Mouse (Mus musculus) frontal cortex, postnatal 14 days (tissue): ENCODE results near the gene Aqr.

Experiments used
- DNase-seq, 2 experiments: peaks; one replicate each; pipeline ENCODE4 v3.0.0; 2022; ENCODE audit warnings: low spot score in 2 of 2

The Aqr gene

DNA sequence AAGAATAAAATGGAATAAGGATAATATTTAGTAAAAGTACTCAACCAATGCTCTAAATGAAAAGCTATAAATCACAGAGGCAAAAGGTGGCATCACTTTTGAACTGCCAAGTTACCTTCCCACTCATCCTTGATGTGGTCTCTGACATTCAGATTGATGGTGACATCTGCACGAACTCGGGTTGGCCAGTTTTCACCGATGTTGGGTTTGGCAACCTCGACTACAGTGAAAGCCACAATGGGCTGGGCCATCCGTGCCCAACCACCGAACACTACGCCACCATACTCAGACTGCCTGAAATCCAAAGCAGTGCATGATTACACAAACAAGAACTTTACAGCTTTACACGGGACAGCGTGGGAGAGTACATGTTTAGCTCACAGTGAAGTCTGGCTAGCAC, 50.1 kb downstream of the Aqr start:
- DNase-seq = no peak

DNA sequence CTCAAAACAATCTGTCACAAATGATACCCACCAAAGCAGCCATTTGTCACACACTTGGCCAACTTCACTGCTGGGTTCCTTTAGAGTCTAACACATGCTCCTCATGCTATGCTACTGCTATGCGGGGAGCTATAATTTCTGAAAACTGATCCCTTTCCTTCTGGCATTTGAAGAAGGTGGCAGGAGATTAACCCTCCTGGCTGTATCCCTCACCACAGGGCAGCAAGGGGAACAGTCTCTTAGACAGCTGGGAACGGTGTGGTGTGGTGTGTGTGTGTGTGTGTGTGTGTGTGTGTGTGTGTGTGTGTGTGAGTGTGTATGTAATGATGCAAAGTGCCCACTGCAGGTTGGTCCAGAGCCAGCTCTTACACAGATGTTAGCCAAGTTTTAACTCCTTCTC, 51.0 kb downstream of the Aqr start:
- DNase-seq = no peak

DNA sequence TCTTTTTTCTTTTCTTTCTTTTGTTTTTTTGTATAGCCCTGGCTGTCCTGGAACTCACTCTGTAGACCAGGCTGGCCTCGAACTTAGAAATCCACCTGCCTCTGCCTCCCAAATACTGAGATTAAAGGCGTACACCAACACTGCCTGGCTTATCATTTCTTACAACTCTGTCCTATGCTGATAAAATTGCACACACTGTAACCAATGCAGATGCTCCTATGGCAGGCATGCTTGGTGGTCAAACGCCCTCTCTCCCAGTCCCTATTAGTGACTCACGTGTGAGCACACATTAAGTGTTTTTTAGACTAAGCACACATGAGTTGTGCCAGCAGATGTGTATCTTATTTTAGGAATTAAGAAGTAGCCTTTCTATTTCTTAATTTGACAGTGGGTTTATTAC, 53.5 kb downstream of the Aqr start:
- no peak for DNase-seq

DNA sequence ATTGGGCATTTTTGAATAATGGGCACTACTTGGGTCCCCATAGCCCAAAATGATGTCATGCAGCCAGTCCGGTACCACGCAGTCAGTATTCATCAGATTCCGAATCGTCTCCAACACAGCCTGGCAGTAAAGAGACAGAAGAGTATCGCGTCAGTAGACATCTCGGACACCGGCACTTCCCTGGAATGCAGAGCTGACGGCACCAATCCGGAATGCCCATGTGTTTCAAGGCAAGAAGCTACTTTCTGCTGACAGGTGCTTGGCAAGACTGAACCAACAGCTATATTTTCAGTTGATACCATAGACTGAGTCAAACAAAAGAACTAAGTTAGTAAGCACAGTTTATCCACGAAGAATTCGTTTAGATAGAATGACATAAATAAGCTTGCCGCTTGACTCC, 56.2 kb downstream of the Aqr start:
- DNase-seq = no peak

DNA sequence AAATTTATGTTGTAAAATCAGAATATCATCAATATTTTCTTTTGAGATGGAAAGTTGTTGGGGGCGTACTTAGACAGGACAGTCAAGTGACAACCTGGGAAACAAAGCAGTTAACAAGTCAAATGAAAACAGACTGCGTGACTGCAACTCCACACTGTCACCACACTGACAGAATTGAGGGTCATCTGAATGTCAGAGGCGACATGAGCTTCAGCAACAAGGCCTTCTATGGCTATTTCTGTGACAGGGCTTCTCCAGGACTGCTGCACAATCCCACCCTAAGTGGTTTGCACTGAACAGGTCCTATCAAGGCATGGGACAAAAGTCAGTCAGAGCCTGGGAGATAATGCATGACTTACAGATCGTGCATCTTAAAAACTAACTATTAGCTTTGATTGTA, 63.5 kb downstream of the Aqr start:
- DNase-seq = no peak

DNA sequence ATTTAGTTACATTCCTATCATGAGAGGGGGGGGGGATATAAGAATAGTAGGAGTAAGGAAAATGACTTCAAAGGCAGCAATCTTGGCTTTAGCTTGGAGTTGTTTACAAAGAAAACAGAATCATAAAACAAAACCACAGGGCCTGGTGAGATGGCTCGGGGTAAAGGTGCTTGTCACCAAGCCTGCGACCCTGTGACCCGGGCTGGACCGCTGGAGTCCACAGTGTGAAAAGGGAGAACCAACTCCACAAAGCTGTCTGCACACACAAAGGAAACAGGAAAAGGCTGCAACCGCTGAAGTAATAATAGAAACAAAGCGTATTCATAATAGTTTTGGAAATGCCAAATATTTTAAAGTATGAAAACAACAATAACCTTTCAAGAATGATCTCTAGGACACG, 67.4 kb downstream of the Aqr start:
- DNase-seq = no peak

DNA sequence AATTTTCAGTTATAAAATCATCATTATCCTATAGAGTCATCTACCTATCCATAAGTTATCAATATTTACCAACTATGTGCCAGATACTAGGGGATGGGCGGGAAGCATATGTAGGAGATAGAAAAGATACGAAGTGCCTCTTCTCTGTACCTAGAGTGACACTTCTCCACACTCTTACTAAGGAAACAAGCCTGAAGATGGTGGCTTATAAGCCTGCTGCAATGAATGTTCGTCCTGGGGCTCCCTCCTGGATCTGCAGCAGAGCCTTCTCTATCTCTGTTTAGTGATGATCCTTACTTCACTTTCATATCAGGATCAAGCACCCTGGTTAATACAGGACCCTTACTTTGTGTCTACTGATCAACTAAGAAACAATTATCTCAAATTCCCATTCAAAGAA, 69.2 kb downstream of the Aqr start:
- no peak for DNase-seq

DNA sequence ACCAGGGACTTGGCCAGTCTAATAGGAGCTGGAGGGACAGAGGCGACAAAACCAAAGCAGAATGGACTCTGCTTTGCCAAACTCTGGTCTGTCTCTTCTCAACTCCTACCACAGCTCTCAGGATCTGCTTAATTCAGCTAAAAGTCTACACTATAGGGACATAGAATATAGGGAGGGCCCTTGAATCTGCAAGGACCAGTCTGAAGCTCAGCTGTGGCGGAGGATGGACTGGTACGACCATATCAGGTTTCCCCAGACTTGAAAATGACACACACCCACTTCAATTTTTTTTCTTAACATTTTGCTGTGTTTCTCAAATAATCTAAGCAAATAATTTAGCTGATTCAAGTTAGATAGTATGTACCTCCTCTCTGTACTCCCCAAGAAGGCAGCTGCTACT, 69.6 kb downstream of the Aqr start:
- DNase-seq = no peak

DNA sequence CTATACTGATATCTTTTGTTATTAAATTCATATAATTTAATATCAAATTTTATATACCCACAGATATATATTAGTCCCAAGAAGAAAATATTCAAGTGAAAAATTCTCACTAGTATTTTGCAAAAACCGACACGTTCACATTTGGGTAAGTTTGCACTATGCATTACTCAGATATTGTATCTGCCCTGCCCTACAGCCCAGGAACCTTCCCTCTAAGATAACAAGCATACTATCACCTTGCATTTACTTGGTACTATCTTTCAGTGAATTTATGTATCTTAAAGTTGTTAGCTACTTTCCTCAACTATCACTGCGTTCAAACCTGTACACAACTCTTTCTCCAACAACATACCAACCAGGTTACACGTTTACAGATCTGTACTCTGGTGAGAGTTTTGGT, 71.3 kb downstream of the Aqr start:
- DNase-seq = no peak

DNA sequence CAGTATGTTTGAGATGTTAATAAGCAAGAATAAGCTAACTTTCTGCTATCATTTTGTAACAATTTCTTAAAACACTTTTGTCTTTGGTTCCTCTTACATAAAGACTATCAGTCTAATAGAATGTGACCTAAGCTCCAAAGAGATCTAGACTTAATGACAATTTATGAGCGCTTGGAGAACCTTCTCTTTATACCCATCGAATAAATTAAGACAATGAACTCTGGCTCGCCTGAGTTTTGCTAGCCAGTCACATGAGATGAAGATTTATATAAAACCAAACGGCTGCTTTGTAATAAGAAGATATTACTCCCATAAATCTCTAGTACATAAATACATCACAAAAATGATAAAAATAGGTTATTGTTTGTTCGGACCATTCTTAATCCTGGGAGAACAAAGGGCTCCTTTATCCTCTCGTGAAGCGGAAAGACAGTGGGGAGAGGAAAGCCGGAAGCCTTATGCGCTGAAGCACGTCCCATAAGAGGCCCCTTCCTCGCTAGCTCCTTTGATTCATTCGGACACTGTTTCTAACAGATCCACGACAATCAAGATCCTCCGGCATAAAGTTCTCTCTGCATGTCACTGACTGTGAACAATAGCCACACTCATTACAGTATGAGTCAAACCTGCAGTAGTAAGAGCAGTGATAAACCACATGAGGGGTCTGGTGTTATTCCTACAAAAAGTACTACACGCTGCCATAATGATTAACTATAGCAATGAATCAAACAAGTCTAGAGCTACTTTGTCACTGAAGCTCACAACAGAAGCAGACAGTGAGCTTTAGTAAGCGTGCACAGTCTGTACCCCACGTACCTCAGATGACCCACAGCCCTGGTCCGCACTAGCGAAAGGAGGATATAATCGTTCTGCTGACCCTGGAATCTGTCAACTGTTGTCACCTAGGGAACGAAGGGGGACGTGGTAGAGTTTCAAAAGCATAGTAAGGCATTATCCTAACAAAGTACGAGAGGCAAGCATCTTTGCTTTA, 79.2 kb downstream of the Aqr start:
- DNase-seq = no peak

DNA sequence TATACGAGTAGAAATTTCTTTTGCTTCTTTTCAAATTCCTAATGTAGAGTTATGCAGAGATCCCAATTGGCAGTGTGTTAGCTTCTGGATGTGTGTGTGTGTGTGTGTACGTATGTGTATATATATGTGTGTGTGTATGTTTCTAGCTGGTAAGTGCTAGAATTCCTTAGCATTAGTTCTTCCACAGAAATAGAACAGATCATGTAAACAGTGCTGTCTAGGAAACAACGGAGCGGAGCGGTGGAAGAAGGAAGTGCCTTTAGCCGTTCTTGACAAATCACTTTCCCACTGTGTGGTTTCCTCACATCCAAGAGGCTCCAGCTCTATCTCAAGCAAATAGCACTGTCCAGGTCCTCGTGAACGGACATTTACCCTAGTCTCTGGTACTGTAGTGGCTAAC, 80.4 kb downstream of the Aqr start:
- DNase-seq = no peak

DNA sequence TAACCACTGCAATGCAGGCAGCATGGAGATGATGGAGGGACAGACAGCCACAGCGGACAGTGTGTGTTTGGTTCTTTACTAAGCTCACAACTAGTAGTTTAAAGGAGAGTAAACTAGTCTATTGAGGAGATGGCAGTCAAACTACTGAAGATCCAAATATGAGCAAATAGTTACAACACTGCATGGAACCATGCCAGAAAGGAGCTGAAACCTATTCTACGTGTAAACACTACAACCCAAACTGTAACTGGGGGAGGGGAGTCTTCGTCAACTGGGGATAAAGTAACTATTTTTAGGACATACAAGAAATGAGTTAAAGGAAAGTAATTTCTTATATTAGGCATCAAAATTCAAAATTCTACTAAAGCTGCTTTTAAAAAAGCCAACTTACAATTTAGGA, 84.4 kb downstream of the Aqr start:
- DNase-seq = no peak

DNA sequence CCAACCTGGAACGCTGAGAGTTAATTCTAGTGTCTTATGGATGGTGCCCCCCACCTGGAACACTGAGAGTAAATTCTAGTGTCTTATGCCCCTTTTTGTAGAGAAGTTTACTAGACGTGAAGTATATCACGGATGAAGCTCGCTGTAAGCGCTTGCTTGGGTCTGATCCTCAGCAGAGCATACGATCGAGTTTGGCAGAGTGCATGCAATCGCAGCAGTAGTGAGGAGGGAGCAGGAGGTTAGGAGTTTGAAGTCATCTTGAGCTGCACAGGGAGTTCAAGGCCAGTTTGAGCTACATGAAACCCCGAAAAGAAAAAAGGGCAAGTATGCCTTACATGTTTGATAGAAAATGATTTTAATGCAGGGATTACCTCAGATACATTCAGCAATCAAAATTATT, 86.0 kb downstream of the Aqr start:
- DNase-seq = no peak

DNA sequence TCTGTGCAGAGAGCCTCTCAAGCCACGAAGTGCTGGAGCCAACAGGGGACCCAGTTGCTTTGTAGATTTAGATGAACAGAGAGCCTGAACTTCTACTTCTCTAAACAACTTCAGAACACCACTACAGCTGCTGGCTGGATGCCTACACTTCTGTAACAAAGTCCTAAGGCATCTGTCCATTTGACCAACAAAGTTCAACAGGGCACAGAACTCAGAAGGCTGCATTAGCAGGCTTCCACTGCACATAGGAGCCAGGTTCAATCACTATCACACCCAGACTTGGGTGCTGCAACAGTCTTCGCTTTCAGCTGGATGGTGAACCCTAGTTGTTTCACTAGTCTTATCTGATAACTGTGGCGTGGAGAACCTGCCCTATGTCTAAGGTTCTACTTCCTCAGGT, 87.0 kb downstream of the Aqr start:
- DNase-seq = no peak

DNA sequence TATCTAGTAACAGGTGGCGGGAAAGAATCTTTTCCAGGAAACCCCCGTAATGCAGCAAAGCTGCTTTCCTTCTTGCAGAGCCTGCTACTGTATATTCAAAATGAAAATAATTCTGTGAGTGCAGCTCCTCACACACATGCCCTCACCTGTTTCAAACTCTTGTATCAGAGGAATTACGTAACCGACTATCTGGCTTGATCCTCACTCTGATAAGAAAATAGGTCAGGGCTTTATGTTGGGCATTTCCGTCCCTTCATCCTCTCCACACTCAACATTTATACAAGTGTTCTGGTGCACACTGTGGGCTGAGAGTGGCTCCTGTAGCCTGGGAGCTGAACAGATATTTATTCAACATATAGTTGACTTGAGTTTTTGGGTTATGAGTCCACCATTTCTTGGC, 87.7 kb downstream of the Aqr start:
- no peak for DNase-seq

DNA sequence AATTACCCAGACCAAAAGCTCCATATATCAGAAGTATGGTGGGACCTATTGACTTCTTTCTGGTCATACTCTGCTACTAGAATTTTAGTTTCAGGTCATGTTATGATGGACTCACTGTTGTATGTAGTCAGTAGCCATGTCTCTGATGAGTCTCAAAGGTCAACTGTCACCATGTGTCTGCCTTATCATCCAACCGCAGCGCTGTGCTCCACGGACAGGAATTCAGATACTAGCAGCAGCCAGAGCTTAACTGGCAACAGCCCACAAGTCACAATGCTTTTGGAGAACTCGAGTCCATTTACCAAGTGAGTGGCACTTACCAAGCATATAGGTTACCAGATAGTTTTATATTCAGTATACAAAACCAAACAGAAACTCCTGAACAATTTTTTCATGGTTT, 89.2 kb downstream of the Aqr start:
- no peak for DNase-seq

DNA sequence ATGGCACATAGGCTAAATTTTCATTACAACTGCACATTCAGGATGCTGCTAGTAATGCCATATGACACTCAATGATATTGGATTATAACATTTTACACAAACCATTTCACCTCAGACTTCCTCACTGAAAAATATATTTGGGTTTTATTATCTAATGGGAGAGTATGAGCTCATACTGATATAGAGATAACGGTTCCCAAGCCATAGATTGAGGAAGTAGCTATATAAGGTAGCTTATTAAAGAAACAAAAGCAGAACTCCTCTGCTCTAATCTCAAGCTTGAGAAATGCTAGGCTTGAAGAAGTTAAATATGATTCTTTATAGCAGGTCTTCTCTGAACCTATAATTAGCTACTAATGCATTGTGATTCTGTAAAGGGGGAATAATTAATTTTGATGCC, 90.3 kb downstream of the Aqr start:
- DNase-seq = no peak

DNA sequence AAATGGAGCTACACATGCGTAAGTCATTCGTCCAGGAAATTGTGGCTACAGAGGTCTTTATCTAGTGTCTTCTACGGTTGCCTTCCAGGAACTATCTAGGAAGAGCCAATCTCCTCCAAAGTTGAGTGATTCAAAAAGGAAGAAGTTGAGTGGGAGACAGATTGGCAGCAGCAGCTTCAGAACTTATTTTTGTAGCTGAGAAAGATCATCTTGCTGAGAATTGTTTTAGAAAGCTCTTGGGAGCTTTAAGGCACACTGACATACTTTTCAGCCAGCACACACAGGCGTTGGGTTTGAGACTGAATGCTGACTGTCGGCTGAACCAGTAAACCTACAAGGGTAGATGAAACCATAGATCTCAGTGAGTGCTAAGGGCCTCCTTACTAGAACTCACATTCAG, 91.5 kb downstream of the Aqr start:
- DNase-seq = no peak

DNA sequence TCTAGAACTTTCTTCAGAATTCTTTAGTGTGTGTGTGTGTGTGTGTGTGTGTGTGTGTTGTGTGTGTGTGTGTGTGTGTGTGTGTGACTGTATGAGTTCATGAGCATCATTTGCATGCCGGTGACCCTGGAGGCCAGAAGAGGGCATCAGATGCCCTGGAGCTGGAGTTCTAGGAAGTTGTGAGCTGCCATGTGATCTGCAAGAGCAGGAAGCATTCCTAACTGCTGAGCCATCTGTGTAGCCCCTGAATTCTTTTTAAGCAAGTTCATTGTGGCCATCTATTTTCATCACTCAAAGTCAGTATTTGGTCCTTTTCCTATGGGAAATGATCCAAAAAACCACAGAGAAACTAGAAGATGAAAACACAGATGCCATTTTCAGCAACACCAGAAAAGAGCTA, 92.1 kb downstream of the Aqr start:
- no peak for DNase-seq

DNA sequence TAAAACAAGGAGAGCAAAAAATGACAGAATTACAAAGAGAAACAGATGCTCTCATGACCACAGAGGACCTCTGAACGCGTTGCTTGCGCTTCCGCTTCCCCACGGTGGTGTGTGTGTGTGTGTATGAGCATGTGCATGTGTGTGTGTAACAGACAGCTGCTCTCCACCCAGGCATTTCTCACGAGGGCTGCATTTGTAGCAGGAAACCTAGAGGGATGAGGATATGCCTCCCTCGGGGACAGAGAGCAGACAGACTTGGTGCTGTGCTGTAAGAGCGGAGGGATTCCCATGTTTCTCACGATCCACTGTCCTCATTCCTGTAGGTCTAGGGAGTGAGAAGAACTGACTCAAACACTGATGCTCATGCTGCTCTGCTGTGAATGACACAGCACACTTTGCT, 93.2 kb downstream of the Aqr start:
- no peak for DNase-seq

DNA sequence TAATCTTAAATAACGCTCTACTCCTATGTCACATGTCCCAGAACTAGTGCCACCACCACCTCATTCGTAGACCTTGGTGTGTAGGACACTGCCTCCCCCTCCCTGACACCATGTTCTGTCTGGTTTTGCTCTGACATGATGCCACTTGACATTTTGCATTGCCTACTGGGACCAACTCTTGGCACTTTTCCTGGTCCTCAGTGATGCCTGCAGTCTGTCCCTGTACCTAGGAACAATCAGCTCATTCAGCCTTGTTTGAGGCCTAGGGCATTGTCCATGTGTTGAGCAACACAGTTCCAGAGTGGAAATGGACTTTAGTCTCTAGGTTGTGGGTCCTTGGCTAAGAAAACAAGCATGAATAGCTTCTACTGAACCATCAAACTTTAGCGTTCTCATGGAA, 97.0 kb downstream of the Aqr start:
- DNase-seq = no peak

DNA sequence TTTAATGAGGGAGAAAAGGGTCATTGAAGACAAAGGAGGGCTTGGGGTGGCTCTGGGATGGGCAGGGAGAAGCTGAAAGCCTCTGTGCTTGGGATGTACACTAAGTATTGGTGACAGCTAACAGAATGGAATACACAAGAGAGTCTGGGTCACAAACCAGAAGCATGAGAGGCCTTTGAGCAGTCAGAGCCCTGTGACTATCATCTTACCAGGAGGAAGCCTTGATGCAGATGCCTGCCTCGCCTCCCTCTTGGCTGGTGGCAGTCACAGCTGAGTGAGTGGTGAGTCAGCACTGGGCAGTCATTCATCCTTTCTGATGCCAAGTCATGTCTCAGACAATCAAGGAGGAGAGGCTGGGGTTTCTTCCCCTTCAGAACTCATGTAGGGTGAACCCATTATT, 99.6 kb downstream of the Aqr start:
- DNase-seq = no peak

DNA sequence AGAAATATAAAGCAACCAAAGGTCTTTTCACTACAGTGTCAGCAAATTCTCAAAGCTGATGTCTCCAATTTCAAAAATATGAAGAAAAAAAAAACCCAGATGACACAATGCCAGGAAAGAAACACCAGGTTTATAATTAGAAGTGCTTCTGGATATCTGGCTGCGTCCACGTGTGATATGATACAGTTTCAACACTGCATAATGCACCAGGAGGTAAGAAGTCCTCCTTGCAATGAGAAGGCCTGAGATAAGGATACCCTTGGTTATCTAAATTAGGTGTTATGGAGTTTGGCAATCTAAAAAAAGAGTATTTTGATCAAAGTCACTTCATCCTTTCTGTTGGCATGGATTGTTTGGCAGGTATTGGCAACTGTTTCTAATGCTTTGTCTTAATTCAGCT, 114.9 kb downstream of the Aqr start:
- DNase-seq = no peak

DNA sequence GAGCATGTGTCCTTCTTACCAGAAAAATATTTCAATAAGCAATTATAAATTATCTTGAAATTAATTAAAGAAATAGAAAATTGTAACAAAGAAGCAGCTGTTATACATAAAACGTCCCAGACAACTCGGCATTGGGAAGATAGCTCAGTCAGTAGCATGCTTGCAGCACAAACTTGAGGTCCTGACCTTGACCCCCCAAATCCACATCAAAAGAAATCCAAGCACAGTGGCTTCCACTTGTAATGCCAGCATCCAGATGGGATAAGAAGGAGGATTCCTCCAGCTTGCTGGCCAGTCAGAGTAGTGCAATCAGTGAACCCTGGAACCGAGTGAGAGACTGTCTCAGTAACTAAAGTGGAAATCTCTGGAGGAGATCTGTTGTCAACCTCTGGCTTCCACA, 120.6 kb downstream of the Aqr start:
- DNase-seq = no peak
